Mouse (Mus musculus): ENCODE data around the gene Eif3l. TPM values are rescaled to one million over a fixed set of nuclear protein-coding genes. Genes with fewer than 3 reads are reported as not detected.

Gene Eif3l
- total RNA-seq (2014; rRNA removed) (213 and 218 TPM in 2 replicates), polyA plus RNA-seq (2015; fragmentation: Nextera tagmentation; extraction: Ambion mirVana) (179 and 191 TPM in 2 replicates)

GRCm38 (mm10) chr15:79074913-79075532 lies at the start of gene Eif3l:
Gene Eif3l (plus strand): TSS chr15:79075179.
- ATAC-seq (peak; percentile 97), DNase-seq (peak; percentile 87)
- Histone ChIP-seq H3K4me2 (ENCODE audit: low read depth) (peak within 1 kb of the TSS; percentile 81), H3K27me3 (ENCODE audit: insufficient read depth, low read length) (no peaks in the 10 kb centered on the region), H3K4me3 (ENCODE audit: low read depth, low read length) (peak within 1 kb of the TSS; percentile 70), H3K9me3 (ENCODE audit: low read length) (no peaks in the 10 kb centered on the region), H3K4me1 (ENCODE audit: insufficient read depth) (peaks cover 9% of the 10 kb centered on the region), H3K9ac (peak within 1 kb of the TSS; percentile 68), H3K27ac (ENCODE audit: low read depth, low read length) (peak within 1 kb of the TSS; percentile 66), H3K36me3 (ENCODE audit: insufficient read depth) (peaks cover 36% of the 10 kb centered on the region)
- TF ChIP-seq CTCF (IDR thresholded peaks at IDR 0.05; ENCODE audit: low read depth) = peak; percentile 32
- 1% methylated on average over 48 of the region's 49 CpGs for WGBS

GRCm38 (mm10) chr15:79025687-79026308 lies 49.2 kb upstream of the Eif3l start:
- ATAC-seq (no peak), DNase-seq (no peak)
- peak overlapping the region; percentile 41 for H3K4me2 ChIP-seq (ENCODE audit: low read depth)
- peak overlapping the region; percentile 28; the same call in 1 of the 2 replicates for H3K9ac ChIP-seq
- H3K27ac ChIP-seq (ENCODE audit: low read depth, low read length) = no peak overlapping the region
- H3K9me3 ChIP-seq (ENCODE audit: low read length) = no peaks in the 10 kb centered on the region
- no peak for TF ChIP-seq CTCF (IDR thresholded peaks at IDR 0.05; ENCODE audit: low read depth)
- H3K27me3 ChIP-seq (ENCODE audit: insufficient read depth, low read length) = no peaks in the 10 kb centered on the region
- peak overlapping the region; percentile 12; the same call in 1 of the 2 replicates for H3K4me3 ChIP-seq (ENCODE audit: low read depth, low read length)
- H3K4me1 ChIP-seq (ENCODE audit: insufficient read depth) = peaks cover 27% of the 10 kb centered on the region
- H3K36me3 ChIP-seq (ENCODE audit: insufficient read depth) = no peaks in the 10 kb centered on the region
- WGBS = 14% methylated on average over 15 of the region's 18 CpGs

DNA sequence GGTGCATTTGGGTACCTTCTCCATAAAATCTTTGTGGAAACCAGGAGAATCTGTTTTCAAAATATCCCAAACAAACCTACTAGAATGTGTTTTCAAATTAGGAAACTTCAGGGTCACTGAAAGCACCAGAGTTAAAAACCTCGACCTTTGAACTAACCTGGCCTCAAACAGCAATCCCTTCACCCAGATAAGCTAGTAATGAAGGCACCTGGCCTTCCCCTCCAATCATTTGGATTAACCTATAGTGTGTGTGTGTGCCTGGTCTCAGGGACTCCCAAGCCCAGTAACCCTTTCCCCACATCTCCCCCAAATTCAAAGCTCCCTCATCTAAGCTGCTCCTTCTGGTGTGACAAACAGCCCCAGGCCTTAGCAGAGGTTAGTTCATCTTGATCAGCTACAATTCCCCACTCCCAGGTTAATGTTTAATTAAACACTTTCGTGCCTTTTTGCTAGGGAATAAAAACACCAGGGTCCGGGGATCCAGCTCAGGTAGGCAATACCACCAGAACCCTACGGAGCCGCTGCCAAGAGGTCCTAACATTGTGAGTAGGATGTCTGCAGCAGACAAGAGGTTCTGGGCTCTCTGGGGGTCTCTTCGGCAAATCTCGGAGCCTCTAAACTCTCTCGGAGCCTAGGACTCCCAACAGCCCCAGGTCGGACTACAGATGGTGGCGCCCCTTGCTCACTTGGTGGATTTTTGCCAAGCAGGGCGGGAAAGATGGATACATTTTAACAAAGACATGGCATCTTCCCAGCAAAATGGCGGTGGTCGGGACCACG lies 48.3 kb upstream of the Eif3l start:
- TF ChIP-seq CTCF (IDR thresholded peaks at IDR 0.05; ENCODE audit: low read depth) = no peak
- 40% methylated on average over 14 of the region's 14 CpGs for WGBS
- H3K4me3 ChIP-seq (ENCODE audit: low read depth, low read length) = peak overlapping the region; percentile 63
- H3K9ac ChIP-seq = peak overlapping the region; percentile 94; the same call in 1 of the 2 replicates
- DNase-seq (no peak), ATAC-seq (no peak)
- no peaks in the 10 kb centered on the region for H3K9me3 ChIP-seq (ENCODE audit: low read length)
- peaks cover 32% of the 10 kb centered on the region for H3K4me1 ChIP-seq (ENCODE audit: insufficient read depth)
- no peak overlapping the region for H3K27ac ChIP-seq (ENCODE audit: low read depth, low read length)
- peak overlapping the region; percentile 98 for H3K4me2 ChIP-seq (ENCODE audit: low read depth)
- H3K27me3 ChIP-seq (ENCODE audit: insufficient read depth, low read length) = no peaks in the 10 kb centered on the region
- H3K36me3 ChIP-seq (ENCODE audit: insufficient read depth) = no peaks in the 10 kb centered on the region

GRCm38 (mm10) chr15:79027291-79028205 lies 47.4 kb upstream of the Eif3l start:
- H3K4me2 ChIP-seq (ENCODE audit: low read depth) = peak overlapping the region; percentile 98
- peak overlapping the region; percentile 90 for H3K27ac ChIP-seq (ENCODE audit: low read depth, low read length)
- no peak for TF ChIP-seq CTCF (IDR thresholded peaks at IDR 0.05; ENCODE audit: low read depth)
- WGBS = 9% methylated on average over 40 of the region's 46 CpGs
- no peaks in the 10 kb centered on the region for H3K36me3 ChIP-seq (ENCODE audit: insufficient read depth)
- H3K9ac ChIP-seq = peak overlapping the region; percentile 94
- peaks cover 32% of the 10 kb centered on the region for H3K4me1 ChIP-seq (ENCODE audit: insufficient read depth)
- DNase-seq (no peak), ATAC-seq (no peak)
- no peaks in the 10 kb centered on the region for H3K27me3 ChIP-seq (ENCODE audit: insufficient read depth, low read length)
- peak overlapping the region; percentile 63 for H3K4me3 ChIP-seq (ENCODE audit: low read depth, low read length)
- H3K9me3 ChIP-seq (ENCODE audit: low read length) = no peaks in the 10 kb centered on the region

- Histone ChIP-seq H3K27me3 (ENCODE audit: insufficient read depth, low read length) (no peaks in the 10 kb centered on the region), H3K9ac (peak within 1 kb of the TSS; percentile 94), H3K27ac (ENCODE audit: low read depth, low read length) (peak within 1 kb of the TSS; percentile 90), H3K4me2 (ENCODE audit: low read depth) (peak within 1 kb of the TSS; percentile 98), H3K4me1 (ENCODE audit: insufficient read depth) (peaks cover 32% of the 10 kb centered on the region), H3K36me3 (ENCODE audit: insufficient read depth) (no peaks in the 10 kb centered on the region), H3K9me3 (ENCODE audit: low read length) (no peaks in the 10 kb centered on the region), H3K4me3 (ENCODE audit: low read depth, low read length) (peak within 1 kb of the TSS; percentile 63)
- under 1% methylated on average over 50 of the region's 58 CpGs for WGBS
- DNase-seq (peak; percentile 93), ATAC-seq (peak; percentile 92)
- TF ChIP-seq CTCF (IDR thresholded peaks at IDR 0.05; ENCODE audit: low read depth) = 0 out of 2 replicates have a peak, but pooled peaks have one; percentile 5
Measured at GRCm38 (mm10) chr15:79028237-79028738, 46.7 kb upstream of the Eif3l start, which contains the start of gene H1f0. Gene H1f0 (plus strand): TSS chr15:79028450.
